Mouse (Mus musculus) bone marrow, adult 2 months (tissue): ENCODE data around the gene Fto. TPM values are rescaled to one million over a fixed set of nuclear protein-coding genes. Genes with fewer than 3 reads are reported as not detected.

ENCODE experiments used
- H3K27ac ChIP-seq: fragments of 200-500 bp; 2 replicates; pipeline ENCODE4 v1.5.1; 2012; ENCODE audit warnings: low read depth, mild to moderate bottlenecking, control low read depth, inconsistent platforms, low read length; ENCODE audit not compliant: control insufficient read depth, poor library complexity, insufficient read depth
- H3K4me1 ChIP-seq: fragments of 200-500 bp; 2 replicates; pipeline ENCODE4 v1.6.1; 2011; ENCODE audit warnings: low read length; ENCODE audit not compliant: control insufficient read depth, insufficient read depth
- H3K4me3 ChIP-seq: fragments of 200-500 bp; replicated peaks from 2 replicates; pipeline ENCODE3; 2011; ENCODE audit warnings: mild to moderate bottlenecking, low read depth, low read length, control low read depth; ENCODE audit not compliant: control insufficient read depth
- CTCF ChIP-seq: fragments of 200-500 bp; IDR thresholded peaks from 2 replicates; pipeline ENCODE4 v1.5.1; 2011; ENCODE audit warnings: low read length, control low read depth; ENCODE audit not compliant: control insufficient read depth, insufficient read depth
- POLR2A ChIP-seq: fragments of 200-500 bp; IDR thresholded peaks from 2 replicates; pipeline ENCODE4 v1.6.1; 2011; ENCODE audit warnings: low read depth, mild to moderate bottlenecking, control low read depth, low read length, borderline replicate concordance; ENCODE audit not compliant: control insufficient read depth
- WGBS: fragments of 180-500 bp; shearing (Covaris S2); methylation state at CpG from one replicate; pipeline ENCODE4 v1.1.7; 2018; 5-methylcytosine and 5-hydroxymethylcytosine counted together
- polyA plus RNA-seq: library from polyadenylated mRNA; stranded (reverse); fragments of >200 nt; gene quantifications from 2 replicates; pipeline ENCODE4 v1.2.4, GENCODE M21; 2011; ENCODE audit warnings: low replicate concordance; ENCODE audit not compliant: missing spikeins, insufficient read depth, insufficient read length

Fto gene
- polyA plus RNA-seq, 1 experiment = 11.4 TPM

DNA sequence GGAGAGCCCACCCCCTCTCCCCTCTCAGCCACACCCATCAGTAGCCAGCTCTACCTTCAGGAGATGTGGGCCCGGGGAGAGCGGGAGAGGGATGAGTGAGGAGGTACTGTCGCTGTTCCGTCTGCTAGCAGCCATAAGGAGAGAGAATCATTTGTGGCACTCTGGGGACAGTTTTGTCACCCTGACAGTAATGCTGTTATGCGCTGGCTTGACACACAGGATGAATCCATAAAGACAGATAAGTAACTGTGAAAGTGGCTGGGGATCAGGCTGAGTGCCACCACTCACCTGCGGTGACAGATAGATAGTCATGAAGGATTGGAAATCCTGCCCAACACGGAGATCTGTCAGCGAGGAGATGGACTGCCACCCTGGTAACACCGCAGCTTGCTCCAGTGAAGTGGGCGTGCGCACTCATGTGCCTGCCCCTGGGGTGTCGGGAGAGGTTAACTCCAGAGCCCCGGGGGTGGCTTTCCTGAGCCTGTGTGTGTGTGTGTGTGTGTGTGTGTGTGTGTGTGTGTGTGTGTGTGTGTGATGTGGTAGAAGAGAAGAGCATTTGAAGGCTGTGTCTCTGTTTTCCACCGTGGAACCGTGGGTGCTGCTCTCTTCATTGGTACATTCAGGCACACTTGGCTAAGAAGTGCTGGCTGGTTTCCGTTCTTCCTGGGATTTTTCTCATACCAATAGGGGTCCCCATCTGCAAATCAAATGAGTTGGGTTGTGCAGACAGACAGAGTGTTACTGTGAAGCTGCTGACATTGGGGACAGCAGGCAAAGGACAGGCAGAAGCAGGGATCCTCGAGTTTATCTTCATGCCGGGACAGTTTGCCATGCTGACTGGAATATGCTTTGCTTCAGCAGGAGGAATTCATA, 312.6 kb downstream of the Fto start:
- TF ChIP-seq CTCF (no peak), POLR2A (no peak)
- Histone ChIP-seq H3K4me3 (no peak overlapping the region), H3K27ac (no peak overlapping the region), H3K4me1 (no peaks in the 10 kb centered on the region)
- 82% methylated on average over 18 of the region's 18 CpGs for WGBS

DNA sequence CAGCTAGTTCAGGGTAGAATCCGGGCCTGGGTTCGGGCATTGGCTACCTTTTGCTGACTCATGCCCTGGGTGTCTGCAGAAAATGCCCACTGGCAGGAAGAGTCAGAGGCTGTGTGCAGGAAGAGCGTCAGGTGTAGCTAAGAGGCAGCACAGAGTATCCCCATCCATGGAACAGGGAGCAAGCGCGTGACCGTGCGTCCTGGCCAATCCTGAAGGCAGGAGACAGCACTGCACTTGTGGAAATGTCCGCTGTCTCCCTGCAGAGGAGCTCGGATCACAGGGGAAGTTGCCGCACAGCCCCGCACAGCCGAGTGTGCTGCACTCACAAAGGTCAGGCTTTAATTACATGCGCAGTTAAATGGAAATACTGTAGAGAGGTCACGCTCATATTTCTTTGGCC, 316.3 kb downstream of the Fto start:
- Histone ChIP-seq H3K27ac (no peak overlapping the region), H3K4me3 (no peak overlapping the region), H3K4me1 (no peaks in the 10 kb centered on the region)
- WGBS = 18% methylated on average over 14 of the region's 14 CpGs
- TF ChIP-seq CTCF (no peak), POLR2A (no peak)

DNA sequence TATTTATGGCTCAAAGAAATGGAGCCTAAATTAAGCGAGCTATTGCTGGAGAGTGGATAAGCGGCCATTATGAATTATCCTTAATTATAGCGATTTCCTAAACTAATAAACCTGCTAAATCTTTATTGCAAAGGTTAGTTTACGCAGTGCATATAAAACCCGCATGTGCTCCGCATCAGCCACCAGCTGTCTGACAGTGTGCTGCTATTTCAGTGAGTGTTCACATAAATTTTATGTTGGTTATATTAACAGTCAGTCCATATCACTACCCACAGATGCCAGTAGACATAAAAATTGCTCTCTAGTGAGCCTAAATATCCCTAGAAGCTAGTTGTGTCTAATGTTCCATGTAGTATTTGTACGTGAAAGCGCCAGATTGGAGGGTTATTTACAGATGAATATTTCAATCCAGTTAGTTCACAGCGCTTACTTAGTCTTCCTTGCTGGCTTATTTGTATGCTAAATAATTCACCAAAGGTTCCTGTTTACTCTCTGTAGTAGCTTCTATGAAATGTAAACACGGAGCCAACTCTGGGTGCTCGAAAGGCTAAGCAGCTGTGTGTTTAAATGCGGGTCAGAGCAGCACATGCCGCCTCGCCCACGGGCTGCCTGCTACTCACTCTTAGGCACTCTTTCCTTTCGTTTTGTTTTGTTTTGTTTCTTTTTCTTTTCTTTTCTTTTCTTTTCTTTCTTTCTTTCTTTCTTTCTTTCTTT, 317.2 kb downstream of the Fto start:
- WGBS = 84% methylated on average over 16 of the region's 16 CpGs
- TF ChIP-seq CTCF (no peak), POLR2A (no peak)
- no peaks in the 10 kb centered on the region for H3K4me1 ChIP-seq
- H3K4me3 ChIP-seq = no peak overlapping the region
- no peak overlapping the region for H3K27ac ChIP-seq

DNA sequence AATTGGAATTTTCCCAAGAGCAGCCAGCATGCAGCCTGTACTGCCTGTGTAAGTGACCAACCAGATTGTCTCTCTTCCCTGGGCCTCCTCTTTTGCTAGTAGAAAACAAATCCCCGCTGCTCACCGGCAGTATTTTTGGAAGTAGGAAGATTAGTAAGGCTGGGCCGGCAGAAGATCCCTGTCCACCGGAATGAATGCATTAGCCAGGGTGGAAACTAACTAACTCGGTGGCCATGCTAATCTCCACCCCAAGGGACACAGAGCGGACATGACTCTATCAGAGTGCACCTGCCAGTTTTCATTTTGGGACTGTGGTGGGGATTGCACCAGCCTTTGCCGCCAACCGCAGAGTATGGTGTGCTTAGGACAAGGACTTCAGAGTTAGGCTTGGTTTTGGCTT, 319.1 kb downstream of the Fto start:
- TF ChIP-seq CTCF = no peak
- TF ChIP-seq POLR2A = no peak
- 88% methylated on average over 8 of the region's 8 CpGs for WGBS
- no peak overlapping the region for H3K4me3 ChIP-seq

DNA sequence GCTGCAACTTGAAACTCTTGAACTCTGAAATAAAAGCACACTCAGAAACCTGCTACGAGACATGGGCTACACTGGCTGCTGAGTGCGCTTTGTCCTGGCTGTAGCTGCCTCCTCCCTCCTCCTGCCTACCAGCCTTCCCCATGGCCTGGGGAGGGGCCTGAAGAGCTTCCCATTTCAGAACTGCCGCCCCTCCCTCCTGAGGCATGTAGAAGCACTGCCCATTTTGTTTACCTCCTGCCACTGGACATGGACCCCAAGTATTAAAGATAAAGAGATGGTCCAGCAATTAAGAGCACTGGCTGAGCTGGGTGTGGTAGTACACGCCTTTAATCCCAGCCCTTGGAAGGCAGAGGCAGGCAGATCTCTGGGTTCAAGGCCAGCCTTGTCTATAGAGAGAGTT, 322.1 kb downstream of the Fto start:
- H3K27ac ChIP-seq = no peak overlapping the region
- H3K4me3 ChIP-seq = no peak overlapping the region
- 83% methylated on average over 4 of the region's 4 CpGs for WGBS
- no peaks in the 10 kb centered on the region for H3K4me1 ChIP-seq
- no peak for TF ChIP-seq POLR2A
- no peak for TF ChIP-seq CTCF

More for the DNA sequence above, 319.1 kb downstream of the Fto start:
- Histone ChIP-seq H3K27ac (no peak overlapping the region), H3K4me1 (no peaks in the 10 kb centered on the region)

DNA sequence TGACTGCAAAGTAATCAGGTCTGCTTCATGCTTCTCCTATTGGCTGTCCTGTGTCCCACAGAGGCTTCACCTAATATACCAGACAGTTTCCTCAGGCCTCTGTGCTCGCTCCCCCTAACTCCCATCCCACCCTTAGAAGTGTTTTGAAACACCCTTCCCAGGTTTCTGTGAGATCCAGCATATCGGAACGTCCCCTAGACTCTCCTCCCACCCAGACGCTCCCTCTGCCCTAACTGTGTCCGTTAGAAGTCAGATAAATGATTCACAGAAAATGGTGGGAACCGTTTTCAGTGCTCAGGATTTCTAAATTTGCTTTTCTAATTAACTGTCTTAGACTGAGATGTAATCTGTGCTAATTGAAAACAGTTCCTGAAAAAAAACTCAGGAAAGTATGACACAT, 323.6 kb downstream of the Fto start:
- Histone ChIP-seq H3K27ac (no peak overlapping the region), H3K4me3 (no peak overlapping the region), H3K4me1 (no peaks in the 10 kb centered on the region)
- no peak for TF ChIP-seq CTCF
- no peak for TF ChIP-seq POLR2A
- WGBS = 87% methylated on average over 6 of the region's 6 CpGs

DNA sequence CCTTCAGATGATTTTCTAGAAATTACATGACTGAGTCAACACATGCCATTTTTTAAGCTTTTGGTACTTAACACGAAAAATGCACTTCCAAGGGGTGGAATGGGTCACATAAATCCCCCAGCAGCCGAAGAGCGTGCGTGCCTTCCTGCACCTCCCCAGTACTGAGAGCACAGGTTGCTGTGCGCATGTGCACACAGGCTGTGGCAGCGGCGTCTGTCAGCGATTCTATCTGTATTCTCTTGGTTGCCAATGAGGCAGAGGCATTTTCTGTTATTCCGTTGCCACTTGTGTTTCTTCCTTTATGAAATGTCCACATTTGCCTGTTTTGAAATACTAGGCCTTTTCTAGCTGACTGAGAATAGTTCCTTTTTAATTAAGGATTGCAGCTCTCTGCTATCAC, 324.4 kb downstream of the Fto start:
- TF ChIP-seq POLR2A (no peak), CTCF (no peak)
- Histone ChIP-seq H3K4me3 (no peak overlapping the region), H3K27ac (no peak overlapping the region), H3K4me1 (no peaks in the 10 kb centered on the region)
- 82% methylated on average over 9 of the region's 9 CpGs for WGBS

DNA sequence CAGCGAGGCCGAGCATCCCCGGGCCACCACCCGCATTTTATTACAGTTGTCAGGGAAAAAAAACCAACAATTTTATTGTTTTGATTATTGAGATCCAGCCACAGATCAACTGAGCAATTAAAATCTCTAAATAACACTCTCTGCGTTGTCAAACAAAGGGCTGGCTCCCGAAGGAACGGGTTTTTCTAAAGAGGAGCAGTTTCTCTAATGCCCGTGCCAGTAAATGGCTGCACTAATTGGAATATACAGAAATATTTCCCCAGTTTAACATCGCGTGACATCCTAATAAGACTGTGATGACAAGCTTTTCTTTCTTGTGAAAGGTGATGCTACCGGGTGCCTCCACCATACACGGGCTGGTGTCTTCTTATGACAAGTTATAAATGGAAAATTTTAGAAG, 324.9 kb downstream of the Fto start:
- Histone ChIP-seq H3K27ac (no peak overlapping the region), H3K4me1 (no peaks in the 10 kb centered on the region), H3K4me3 (no peak overlapping the region)
- WGBS = 88% methylated on average over 12 of the region's 12 CpGs
- TF ChIP-seq CTCF = no peak
- no peak for TF ChIP-seq POLR2A
